Mouse (Mus musculus): ENCODE data around the gene Supt20.

- TF ChIP-seq GATA1 (IDR thresholded peaks at IDR 0.05; ENCODE audit: low read length): no peak
- TF ChIP-seq TAL1 (IDR thresholded peaks at IDR 0.05; ENCODE audit: low read length): no peak
These were observed 63.5 kb downstream of the Supt20 start for GRCm38 (mm10) chr3:54756058-54756457.
